Mouse (Mus musculus): Measurements from ENCODE around the gene Capn1. TPM values are rescaled to one million over a fixed set of nuclear protein-coding genes. Genes with fewer than 3 reads are reported as not detected.

Gene Capn1
- polyA plus RNA-seq, 1 experiment from 2014 or later, result 26.0 TPM

DNA sequence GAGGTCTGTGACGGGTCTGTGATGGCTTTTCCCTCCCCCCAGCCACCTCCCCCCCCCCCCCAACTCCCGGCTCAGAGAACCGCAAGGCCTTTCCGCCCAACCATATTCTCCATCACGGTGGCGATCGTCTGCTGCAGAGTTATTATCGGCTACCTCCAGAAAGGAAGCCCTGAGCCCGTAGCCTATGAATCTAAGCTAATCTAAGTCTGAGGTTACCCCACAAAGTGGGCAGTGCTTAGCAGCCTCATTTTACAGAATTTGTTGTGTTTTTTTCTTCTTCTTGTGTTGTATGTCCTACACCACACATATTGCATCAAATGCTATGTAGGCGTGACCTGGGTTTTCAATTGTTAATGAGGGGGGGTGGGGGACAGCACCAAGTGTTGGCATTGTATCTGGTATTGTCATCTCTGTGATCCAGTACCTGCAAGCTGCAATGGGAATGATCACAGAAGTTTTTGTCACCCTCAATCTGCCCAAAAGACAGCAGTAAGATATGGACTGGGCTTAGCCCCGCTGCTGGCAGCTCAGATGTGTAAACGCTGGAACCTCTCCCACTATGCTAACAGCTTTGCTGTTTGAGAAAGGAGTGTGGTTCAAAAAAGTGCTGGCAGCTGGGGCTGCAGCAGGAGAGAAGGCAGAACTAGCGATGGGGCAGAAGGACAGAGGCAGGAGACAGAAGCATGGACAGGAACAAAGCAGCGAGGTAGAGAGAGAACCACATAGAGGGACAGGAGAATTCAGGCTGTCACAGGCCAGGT lies 15.0 kb upstream of the Capn1 start:
- no peak overlapping the region for H3K9ac ChIP-seq
- no peaks in the 10 kb centered on the region for H3K36me3 ChIP-seq
- no peaks in the 10 kb centered on the region for H3K4me1 ChIP-seq
- H3K4me3 ChIP-seq, result no peak overlapping the region
- no peaks in the 10 kb centered on the region for H3K9me3 ChIP-seq
- WGBS, result 68% methylated on average over 14 of the region's 14 CpGs
- H3K27ac ChIP-seq, result no peak overlapping the region
- no peak for ATAC-seq (ENCODE audit: insufficient number of reproducible peaks, low FRiP score, low TSS enrichment, low read depth)
- H3K27me3 ChIP-seq, result no peaks in the 10 kb centered on the region
- H3K4me2 ChIP-seq, result no peak overlapping the region

DNA sequence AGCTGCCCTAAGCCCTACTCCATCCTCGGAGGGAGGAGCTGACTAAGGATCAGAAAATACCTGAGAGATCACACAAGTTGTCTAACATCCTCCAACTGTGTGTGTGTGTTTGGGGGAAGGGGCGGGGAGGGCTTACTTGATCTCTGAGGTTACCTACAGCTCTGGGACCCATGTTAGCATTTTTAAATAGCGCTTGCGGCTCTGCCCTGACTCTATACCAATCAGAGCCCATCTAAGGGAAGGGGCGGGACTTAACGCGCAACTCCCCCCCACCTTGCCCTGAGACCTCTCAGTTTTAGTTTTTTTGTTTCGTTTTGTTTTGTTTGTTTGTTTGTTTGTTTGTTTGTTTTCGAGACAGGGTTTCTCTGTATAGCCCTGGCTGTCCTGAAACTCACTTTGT lies 13.7 kb upstream of the Capn1 start:
- Histone ChIP-seq H3K36me3 (no peaks in the 10 kb centered on the region), H3K4me2 (no peak overlapping the region), H3K4me3 (no peak overlapping the region), H3K27me3 (no peaks in the 10 kb centered on the region), H3K4me1 (no peaks in the 10 kb centered on the region), H3K9me3 (no peaks in the 10 kb centered on the region), H3K27ac (no peak overlapping the region), H3K9ac (no peak overlapping the region)
- ATAC-seq (ENCODE audit: insufficient number of reproducible peaks, low FRiP score, low TSS enrichment, low read depth), result no peak
- 80% methylated on average over 9 of the region's 9 CpGs for WGBS

DNA sequence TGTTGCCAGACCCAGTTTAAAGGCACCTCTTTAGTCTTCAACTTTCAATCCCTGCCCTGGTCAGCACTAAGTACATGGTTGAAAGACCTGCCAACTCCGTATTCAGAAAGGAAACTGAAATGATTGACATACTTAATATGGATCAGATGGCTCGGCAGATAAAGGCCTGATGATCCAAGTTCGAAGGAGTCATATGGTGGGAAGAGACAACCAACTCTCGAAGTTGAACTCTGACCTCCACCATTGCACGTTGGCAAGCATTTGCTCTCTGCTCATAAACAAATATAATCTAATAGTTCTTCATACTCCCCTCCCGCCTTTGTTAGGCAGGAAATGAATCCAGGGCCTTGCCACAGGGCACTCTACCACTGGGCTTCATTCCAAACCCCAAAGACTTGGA lies 13.3 kb upstream of the Capn1 start:
- H3K4me2 ChIP-seq, result no peak overlapping the region
- no peaks in the 10 kb centered on the region for H3K9me3 ChIP-seq
- H3K27ac ChIP-seq, result no peak overlapping the region
- no peaks in the 10 kb centered on the region for H3K36me3 ChIP-seq
- H3K4me1 ChIP-seq, result no peaks in the 10 kb centered on the region
- H3K27me3 ChIP-seq, result no peaks in the 10 kb centered on the region
- no peak for ATAC-seq (ENCODE audit: insufficient number of reproducible peaks, low FRiP score, low TSS enrichment, low read depth)
- WGBS, result 74% methylated on average over 6 of the region's 6 CpGs
- H3K4me3 ChIP-seq, result no peak overlapping the region
- no peak overlapping the region for H3K9ac ChIP-seq

DNA sequence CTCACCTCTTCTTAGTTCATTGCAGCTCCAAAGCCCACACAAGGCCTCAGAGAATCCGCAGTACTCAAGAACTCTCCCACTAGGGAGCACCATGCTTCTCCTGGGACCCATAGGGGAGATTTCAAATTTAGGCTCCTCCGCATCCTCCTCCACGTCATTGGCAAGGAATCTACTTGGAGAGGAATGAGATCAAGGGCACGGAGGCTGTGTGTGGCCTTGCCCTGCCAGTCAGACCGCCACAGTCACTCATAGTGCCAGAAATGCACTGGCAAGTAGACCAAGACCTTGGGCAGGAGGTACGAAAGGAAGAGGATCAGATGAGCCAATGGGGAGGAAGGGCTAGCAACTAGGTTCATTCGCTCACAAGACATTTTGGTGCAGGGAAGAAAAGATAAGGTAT lies 8.2 kb upstream of the Capn1 start:
- H3K4me3 ChIP-seq, result no peak overlapping the region
- no peak overlapping the region for H3K27ac ChIP-seq
- no peaks in the 10 kb centered on the region for H3K27me3 ChIP-seq
- no peak for ATAC-seq (ENCODE audit: insufficient number of reproducible peaks, low FRiP score, low TSS enrichment, low read depth)
- H3K4me1 ChIP-seq, result no peaks in the 10 kb centered on the region
- H3K9ac ChIP-seq, result no peak overlapping the region
- no peak overlapping the region for H3K4me2 ChIP-seq
- no peaks in the 10 kb centered on the region for H3K9me3 ChIP-seq
- 82% methylated on average over 7 of the region's 7 CpGs for WGBS
- H3K36me3 ChIP-seq, result no peaks in the 10 kb centered on the region

DNA sequence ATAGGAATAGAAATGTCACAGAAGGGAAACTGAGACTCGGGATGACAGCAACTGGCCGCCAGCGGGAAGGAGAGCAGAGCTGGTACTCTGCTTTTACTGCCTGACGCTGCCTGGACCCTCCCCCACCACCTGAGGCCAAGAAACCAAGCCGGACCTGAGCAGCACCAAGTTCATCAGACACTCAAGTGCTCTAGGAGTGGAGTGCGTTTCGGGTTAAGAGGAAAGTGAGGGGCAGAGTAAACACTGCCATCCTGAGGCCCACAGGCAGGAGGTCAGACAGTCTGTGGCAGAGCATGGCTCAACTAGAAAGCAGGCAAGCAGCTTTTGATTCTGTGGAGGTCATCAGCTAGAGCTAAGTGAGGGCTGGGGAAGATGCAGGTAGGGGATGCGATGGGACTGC lies 7.4 kb upstream of the Capn1 start:
- H3K36me3 ChIP-seq, result no peaks in the 10 kb centered on the region
- WGBS, result 58% methylated on average over 8 of the region's 8 CpGs
- H3K9me3 ChIP-seq, result no peaks in the 10 kb centered on the region
- no peak overlapping the region for H3K9ac ChIP-seq
- no peaks in the 10 kb centered on the region for H3K27me3 ChIP-seq
- no peak overlapping the region for H3K4me2 ChIP-seq
- no peak overlapping the region for H3K4me3 ChIP-seq
- no peak overlapping the region for H3K27ac ChIP-seq
- no peaks in the 10 kb centered on the region for H3K4me1 ChIP-seq
- no peak for ATAC-seq (ENCODE audit: insufficient number of reproducible peaks, low FRiP score, low TSS enrichment, low read depth)

DNA sequence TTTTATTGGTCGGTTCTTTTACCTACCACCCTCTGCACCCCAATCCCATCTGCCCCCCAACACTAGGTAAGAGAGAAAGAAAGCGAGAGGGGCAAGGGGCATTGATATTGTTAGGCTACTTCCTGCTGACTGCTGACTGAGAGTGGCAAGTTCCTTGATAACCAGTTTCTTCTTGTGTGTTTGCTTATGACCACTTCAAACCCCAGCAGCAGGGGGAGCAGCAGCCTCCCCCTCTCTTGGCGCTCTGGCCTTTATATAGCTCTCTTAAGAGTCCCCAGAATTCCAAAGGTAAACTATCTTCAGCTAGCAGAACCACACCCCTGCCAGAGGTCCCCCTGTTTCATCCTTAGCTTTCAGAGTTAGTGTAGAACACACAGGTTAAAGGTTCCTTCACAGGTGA lies 4.6 kb upstream of the Capn1 start:
- Histone ChIP-seq H3K9ac (no peak overlapping the region), H3K4me2 (no peak overlapping the region), H3K4me1 (peaks cover 15% of the 10 kb centered on the region), H3K9me3 (no peaks in the 10 kb centered on the region), H3K27ac (no peak overlapping the region), H3K4me3 (no peak overlapping the region), H3K36me3 (no peaks in the 10 kb centered on the region), H3K27me3 (peaks cover 7% of the 10 kb centered on the region; the same call in 1 of the 2 replicates)
- no peak for ATAC-seq (ENCODE audit: insufficient number of reproducible peaks, low FRiP score, low TSS enrichment, low read depth)
- 61% methylated on average over 3 of the region's 3 CpGs for WGBS

DNA sequence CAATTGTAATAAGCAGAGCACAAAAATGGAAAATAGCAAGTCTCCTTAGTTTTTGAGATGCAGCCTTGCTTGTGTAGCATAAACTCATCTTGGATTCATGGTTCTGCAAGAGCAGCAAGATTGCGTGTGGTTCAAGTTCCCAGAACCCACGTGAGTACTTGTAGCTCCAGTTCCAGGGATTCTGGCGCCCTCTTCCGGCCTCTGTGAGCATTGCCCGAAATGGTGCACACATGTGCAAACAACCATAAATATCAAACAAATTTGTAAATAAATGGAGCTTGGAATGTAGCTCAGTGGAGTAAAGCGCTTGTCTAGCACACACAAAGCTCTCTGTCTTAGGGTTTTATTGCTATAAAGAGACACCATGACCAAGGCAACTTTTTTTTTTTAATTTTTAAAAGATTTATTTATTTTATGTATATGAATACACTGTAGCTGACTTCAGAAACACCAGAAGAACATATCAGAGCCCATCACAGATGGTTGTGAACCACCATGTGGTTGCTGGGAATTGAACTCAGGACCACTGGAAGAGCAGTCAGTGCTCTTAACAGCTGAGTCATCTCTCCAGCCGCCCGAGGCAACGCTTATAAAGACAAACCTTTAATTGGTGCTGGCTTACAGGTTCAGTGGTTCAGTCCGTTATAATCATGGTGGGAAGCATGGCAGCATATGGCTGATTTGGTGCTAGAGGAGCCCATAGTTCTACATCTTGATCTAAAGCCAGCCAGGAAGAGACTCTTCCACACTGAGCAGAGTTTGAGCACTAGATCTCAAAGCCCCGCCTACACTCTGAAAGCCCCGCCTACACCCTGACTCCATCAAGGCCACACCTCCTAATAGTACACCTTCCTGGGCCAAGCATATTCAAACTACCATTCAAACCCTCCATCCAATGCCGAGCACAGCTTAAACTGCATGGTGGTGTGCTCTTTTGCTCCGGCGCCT lies 2.7 kb upstream of the Capn1 start:
- Histone ChIP-seq H3K4me1 (peaks cover 29% of the 10 kb centered on the region), H3K4me3 (no peak overlapping the region), H3K36me3 (no peaks in the 10 kb centered on the region), H3K9ac (no peak overlapping the region), H3K27ac (no peak overlapping the region), H3K4me2 (no peak overlapping the region), H3K9me3 (no peaks in the 10 kb centered on the region), H3K27me3 (peaks cover 7% of the 10 kb centered on the region; the same call in 1 of the 2 replicates)
- ATAC-seq (ENCODE audit: insufficient number of reproducible peaks, low FRiP score, low TSS enrichment, low read depth), result no peak
- WGBS, result 26% methylated on average over 15 of the region's 15 CpGs

DNA sequence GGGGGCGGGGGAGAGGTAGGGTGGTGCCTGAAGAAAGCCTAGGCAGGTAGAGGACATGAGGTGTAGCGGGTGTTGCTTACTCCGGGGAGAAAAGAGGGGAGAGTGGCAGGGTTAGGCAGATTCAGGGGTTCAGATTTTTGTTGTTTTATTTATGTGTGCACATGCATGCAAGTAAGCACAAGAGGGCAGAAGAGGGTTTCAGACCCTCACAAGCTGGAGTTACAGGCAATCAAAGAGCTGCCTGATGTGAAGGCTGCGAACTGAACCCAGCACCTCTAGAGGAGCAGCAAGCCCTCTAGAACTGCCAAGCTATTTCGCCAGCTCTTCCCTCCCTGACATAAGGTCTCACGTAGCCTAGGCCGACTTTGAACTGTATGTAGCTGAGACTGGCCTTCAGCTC lies 835 bp upstream of the Capn1 start:
- no peak overlapping the region for H3K4me3 ChIP-seq
- H3K4me1 ChIP-seq, result peaks cover 32% of the 10 kb centered on the region
- no peak for ATAC-seq (ENCODE audit: insufficient number of reproducible peaks, low FRiP score, low TSS enrichment, low read depth)
- peaks cover 7% of the 10 kb centered on the region; the same call in 1 of the 2 replicates for H3K27me3 ChIP-seq
- H3K9ac ChIP-seq, result no peak overlapping the region
- WGBS, result 48% methylated on average over 7 of the region's 7 CpGs
- no peaks in the 10 kb centered on the region for H3K9me3 ChIP-seq
- peak overlapping the region; percentile 90; the same call in 1 of the 2 replicates for H3K4me2 ChIP-seq
- no peak overlapping the region for H3K27ac ChIP-seq
- H3K36me3 ChIP-seq, result no peaks in the 10 kb centered on the region

DNA sequence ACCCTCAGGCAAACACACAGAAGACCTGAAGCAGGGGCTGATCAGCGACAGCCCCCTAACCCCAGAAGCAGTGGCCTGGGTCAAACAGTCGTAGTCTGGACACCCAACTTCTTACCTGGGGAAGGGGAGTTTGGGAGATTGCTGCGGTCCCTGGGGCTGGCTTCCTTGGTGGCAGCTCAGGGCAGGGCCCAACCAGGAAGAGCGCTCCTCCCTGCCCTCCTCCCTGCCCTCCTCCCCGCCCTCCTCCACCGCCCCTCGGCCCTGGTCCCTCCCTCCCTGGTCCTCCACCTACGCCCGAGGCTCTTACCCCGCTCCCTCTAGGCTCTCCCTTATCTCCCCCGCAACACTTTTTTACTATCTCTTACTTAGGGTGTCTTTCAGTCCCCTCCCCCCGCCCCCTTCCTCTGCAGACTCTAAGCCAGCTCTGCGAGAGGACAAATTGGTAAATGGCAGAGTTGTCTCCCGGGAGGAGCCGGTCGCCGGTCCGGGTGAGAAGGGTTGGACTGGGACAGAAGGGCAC lies 646 bp downstream of the Capn1 start:
- no peaks in the 10 kb centered on the region for H3K36me3 ChIP-seq
- peaks cover 32% of the 10 kb centered on the region for H3K4me1 ChIP-seq
- H3K27ac ChIP-seq, result peak overlapping the region; percentile 77
- ATAC-seq (ENCODE audit: insufficient number of reproducible peaks, low FRiP score, low TSS enrichment, low read depth), result peak; percentile 65
- WGBS, result 2% methylated on average over 16 of the region's 18 CpGs
- H3K9ac ChIP-seq, result peak overlapping the region; percentile 63
- no peaks in the 10 kb centered on the region for H3K9me3 ChIP-seq
- H3K4me3 ChIP-seq, result peak overlapping the region; percentile 59
- H3K27me3 ChIP-seq, result peaks cover 7% of the 10 kb centered on the region; the same call in 1 of the 2 replicates
- H3K4me2 ChIP-seq, result peak overlapping the region; percentile 90

DNA sequence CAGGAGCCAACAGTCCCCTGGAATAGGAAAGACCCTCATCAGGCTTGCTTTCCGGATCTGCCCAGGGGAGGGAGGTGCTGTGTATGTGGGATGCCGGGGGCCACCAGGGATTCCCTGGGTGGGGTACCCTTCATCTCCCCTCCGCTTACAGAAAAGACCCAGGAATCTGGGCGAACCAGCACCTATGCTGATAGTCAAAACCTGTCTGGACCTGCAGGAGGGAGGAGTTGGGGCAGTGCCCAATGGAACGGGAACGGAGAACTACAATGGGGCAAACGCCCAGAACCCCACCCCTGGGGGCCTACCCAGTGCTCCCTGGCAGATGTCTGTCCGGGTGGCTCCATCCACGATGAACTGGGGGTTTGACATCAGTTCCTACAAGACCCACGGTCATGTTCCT lies 2.0 kb downstream of the Capn1 start:
- H3K4me3 ChIP-seq, result peak overlapping the region; percentile 59; the same call in 1 of the 2 replicates
- H3K9me3 ChIP-seq, result no peaks in the 10 kb centered on the region
- ATAC-seq (ENCODE audit: insufficient number of reproducible peaks, low FRiP score, low TSS enrichment, low read depth), result no peak
- peak overlapping the region; percentile 90; the same call in 1 of the 2 replicates for H3K4me2 ChIP-seq
- no peak overlapping the region for H3K9ac ChIP-seq
- H3K4me1 ChIP-seq, result peaks cover 32% of the 10 kb centered on the region
- peaks cover 3% of the 10 kb centered on the region; the same call in 1 of the 2 replicates for H3K36me3 ChIP-seq
- no peak overlapping the region for H3K27ac ChIP-seq
- 81% methylated on average over 10 of the region's 10 CpGs for WGBS
- H3K27me3 ChIP-seq, result peaks cover 7% of the 10 kb centered on the region; the same call in 1 of the 2 replicates

DNA sequence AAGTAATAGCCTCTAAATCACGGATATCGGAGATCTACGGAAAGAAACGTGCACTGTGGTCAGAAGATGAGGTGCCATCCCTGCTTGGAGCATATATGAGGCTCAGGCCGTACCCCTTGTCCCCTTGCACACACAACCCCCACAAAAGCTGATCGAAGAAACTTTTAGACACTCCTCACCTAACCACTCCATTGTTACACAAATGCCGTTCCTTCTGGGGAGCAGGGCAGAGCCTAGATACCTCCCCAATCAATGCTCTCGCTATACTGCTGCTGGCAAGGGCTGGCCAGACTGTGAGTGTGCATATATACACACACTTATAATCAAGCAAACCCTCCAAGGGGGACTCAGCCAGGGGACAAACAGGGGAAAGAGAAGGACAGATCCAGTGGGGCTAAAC lies 6.6 kb downstream of the Capn1 start:
- Histone ChIP-seq H3K9me3 (no peaks in the 10 kb centered on the region), H3K27ac (no peak overlapping the region), H3K36me3 (peaks cover 19% of the 10 kb centered on the region; the same call in 1 of the 2 replicates), H3K4me1 (peaks cover 16% of the 10 kb centered on the region), H3K4me2 (no peak overlapping the region), H3K4me3 (no peak overlapping the region), H3K27me3 (no peaks in the 10 kb centered on the region), H3K9ac (no peak overlapping the region)
- no peak for ATAC-seq (ENCODE audit: insufficient number of reproducible peaks, low FRiP score, low TSS enrichment, low read depth)
- 81% methylated on average over 8 of the region's 8 CpGs for WGBS

DNA sequence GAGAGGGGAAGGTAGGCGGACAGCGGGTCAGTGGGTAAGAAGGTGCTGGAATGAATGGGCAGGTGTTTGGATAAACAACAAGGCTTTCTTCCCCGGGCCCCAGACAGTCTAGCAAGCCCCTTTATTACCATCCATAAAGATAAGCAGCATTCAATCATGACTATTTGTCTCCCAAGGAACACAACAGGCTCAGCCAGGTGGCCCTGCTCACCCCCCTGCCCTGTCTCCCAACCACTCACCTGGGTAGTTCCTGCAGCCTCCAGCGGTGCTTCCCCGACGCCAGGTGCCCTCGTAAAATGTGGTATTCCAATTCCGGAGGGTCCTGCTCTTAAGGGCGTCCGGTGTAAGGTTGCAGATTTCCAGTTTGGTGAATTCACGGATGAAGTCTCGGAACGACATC lies 8.7 kb downstream of the Capn1 start:
- H3K27ac ChIP-seq, result no peak overlapping the region
- WGBS, result 31% methylated on average over 13 of the region's 13 CpGs
- H3K4me2 ChIP-seq, result no peak overlapping the region
- peaks cover 9% of the 10 kb centered on the region for H3K4me1 ChIP-seq
- no peak overlapping the region for H3K9ac ChIP-seq
- H3K27me3 ChIP-seq, result no peaks in the 10 kb centered on the region
- ATAC-seq (ENCODE audit: insufficient number of reproducible peaks, low FRiP score, low TSS enrichment, low read depth), result no peak
- H3K36me3 ChIP-seq, result peaks cover 19% of the 10 kb centered on the region; the same call in 1 of the 2 replicates
- H3K4me3 ChIP-seq, result no peak overlapping the region
- H3K9me3 ChIP-seq, result no peaks in the 10 kb centered on the region
